Mouse (Mus musculus): Measurements from ENCODE around the gene Mgat2. TPM values are rescaled to one million over a fixed set of nuclear protein-coding genes. Genes with fewer than 3 reads are reported as not detected.

Mgat2 gene
- polyA plus RNA-seq, 1 experiment from 2014 or later = 40.7 TPM

GRCm38 (mm10) chr12:69216587-69216986 is 32.6 kb downstream of the Mgat2 start:
- no peak overlapping the region for H3K4me2 ChIP-seq
- 91% methylated on average over 7 of the region's 7 CpGs for whole genome bisulfite sequencing
- no peak overlapping the region for H3K9ac ChIP-seq (replicated peaks)
- H3K4me1 ChIP-seq = no peaks in the 10 kb centered on the region
- no peaks in the 10 kb centered on the region for H3K27me3 ChIP-seq (replicated peaks)
- no peak overlapping the region for H3K27ac ChIP-seq (replicated peaks)
- H3K36me3 ChIP-seq = no peaks in the 10 kb centered on the region
- no peaks in the 10 kb centered on the region for H3K9me3 ChIP-seq (replicated peaks)
- ATAC-seq (ENCODE audit: low FRiP score) = no peak
- H3K4me3 ChIP-seq (replicated peaks) = no peak overlapping the region

- Histone ChIP-seq H3K27me3 (replicated peaks) (no peaks in the 10 kb centered on the region), H3K9me3 (replicated peaks) (no peaks in the 10 kb centered on the region), H3K4me2 (no peak overlapping the region), H3K27ac (replicated peaks) (no peak overlapping the region), H3K4me1 (no peaks in the 10 kb centered on the region), H3K4me3 (replicated peaks) (no peak overlapping the region), H3K9ac (replicated peaks) (no peak overlapping the region), H3K36me3 (no peaks in the 10 kb centered on the region)
- no peak for ATAC-seq (ENCODE audit: low FRiP score)
- WGBS = 91% methylated on average over 19 of the region's 19 CpGs
Measured at GRCm38 (mm10) chr12:69220613-69221277, 36.8 kb downstream of the Mgat2 start.

GRCm38 (mm10) chr12:69227776-69228466 is 44.0 kb downstream of the Mgat2 start, which contains the start of gene Pole2:
Gene Pole2, minus strand, starts transcription at chr12:69228195.
- 1% methylated on average over 37 of the region's 37 CpGs for WGBS
- no peaks in the 10 kb centered on the region for H3K27me3 ChIP-seq (replicated peaks)
- H3K9me3 ChIP-seq (replicated peaks) = no peaks in the 10 kb centered on the region
- H3K4me1 ChIP-seq = peaks cover 7% of the 10 kb centered on the region; the same call in 1 of the 2 replicates
- H3K9ac ChIP-seq (replicated peaks) = peak within 1 kb of the TSS; percentile 57
- peak within 1 kb of the TSS; percentile 75 for H3K27ac ChIP-seq (replicated peaks)
- H3K4me2 ChIP-seq = peak within 1 kb of the TSS; percentile 62
- peak; percentile 95 for ATAC-seq (ENCODE audit: low FRiP score)
- peak within 1 kb of the TSS; percentile 72 for H3K4me3 ChIP-seq (replicated peaks)
- no peaks in the 10 kb centered on the region for H3K36me3 ChIP-seq

- Histone ChIP-seq H3K4me3 (replicated peaks) (no peak overlapping the region), H3K4me1 (peaks cover 7% of the 10 kb centered on the region; the same call in 1 of the 2 replicates), H3K4me2 (no peak overlapping the region), H3K27me3 (replicated peaks) (no peaks in the 10 kb centered on the region), H3K27ac (replicated peaks) (no peak overlapping the region), H3K36me3 (no peaks in the 10 kb centered on the region), H3K9ac (replicated peaks) (no peak overlapping the region), H3K9me3 (replicated peaks) (no peaks in the 10 kb centered on the region)
- no peak for ATAC-seq (ENCODE audit: low FRiP score)
- whole genome bisulfite sequencing = 68% methylated on average over 2 of the region's 2 CpGs
Measured at GRCm38 (mm10) chr12:69229251-69229650, 45.3 kb downstream of the Mgat2 start.

GRCm38 (mm10) chr12:69235782-69236181 is 51.8 kb downstream of the Mgat2 start:
- no peak overlapping the region for H3K9ac ChIP-seq (replicated peaks)
- no peak for ATAC-seq (ENCODE audit: low FRiP score)
- no peak overlapping the region for H3K4me3 ChIP-seq (replicated peaks)
- H3K4me2 ChIP-seq = no peak overlapping the region
- H3K9me3 ChIP-seq (replicated peaks) = no peaks in the 10 kb centered on the region
- no peaks in the 10 kb centered on the region for H3K27me3 ChIP-seq (replicated peaks)
- no peak overlapping the region for H3K27ac ChIP-seq (replicated peaks)
- no peaks in the 10 kb centered on the region for H3K36me3 ChIP-seq
- WGBS = 92% methylated on average over 6 of the region's 6 CpGs
- H3K4me1 ChIP-seq = peaks cover 4% of the 10 kb centered on the region

Small RNA genes within 50 kb of the gene (microRNA-seq; reads per million reads assigned to microRNA genes)
- gene Gm47287 (not detected), gene Gm47295 (not detected)

Other genes starting within 250 kb of the Mgat2 start
- 1,119 and 1,180 TPM in 2 replicates for gene Rps29, start 25.0 kb upstream of the Mgat2 start, polyA plus RNA-seq (2015; fragmentation: Nextera tagmentation; extraction: Ambion mirVana)
- 4.1 and 7.0 TPM in 2 replicates for gene Lrr1, start 15.3 kb upstream of the Mgat2 start, polyA plus RNA-seq (2015; fragmentation: Nextera tagmentation; extraction: Ambion mirVana)
- 405 and 435 TPM in 2 replicates for gene Rpl36al, start 74 bp upstream of the Mgat2 start, polyA plus RNA-seq (2015; fragmentation: Nextera tagmentation; extraction: Ambion mirVana)
- gene Gm49383, start 12.9 kb downstream of the Mgat2 start, polyA plus RNA-seq (2015; fragmentation: Nextera tagmentation; extraction: Ambion mirVana) = 9.4 and 18.8 TPM in 2 replicates
- gene Dnaaf2, start 14.3 kb downstream of the Mgat2 start, polyA plus RNA-seq (2015; fragmentation: Nextera tagmentation; extraction: Ambion mirVana) = 7.7 and 8.4 TPM in 2 replicates
- 9.5 and 13.7 TPM in 2 replicates for gene Gm49384, start 20.1 kb downstream of the Mgat2 start, polyA plus RNA-seq (2015; fragmentation: Nextera tagmentation; extraction: Ambion mirVana)
- gene Pole2, start 44.0 kb downstream of the Mgat2 start, polyA plus RNA-seq (2015; fragmentation: Nextera tagmentation; extraction: Ambion mirVana) = 4.4 and 9.6 TPM in 2 replicates
- 14.9 and 17.7 TPM in 2 replicates for gene Klhdc1, start 57.0 kb downstream of the Mgat2 start, polyA plus RNA-seq (2015; fragmentation: Nextera tagmentation; extraction: Ambion mirVana)
- gene Klhdc2, start 112.5 kb downstream of the Mgat2 start, polyA plus RNA-seq (2015; fragmentation: Nextera tagmentation; extraction: Ambion mirVana) = 231 and 265 TPM in 2 replicates
- gene Nemf, start 173.0 kb downstream of the Mgat2 start, polyA plus RNA-seq (2015; fragmentation: Nextera tagmentation; extraction: Ambion mirVana) = 89.8 and 91.1 TPM in 2 replicates
- 28.3 and 33.5 TPM in 2 replicates for gene Arf6, start 188.0 kb downstream of the Mgat2 start, polyA plus RNA-seq (2015; fragmentation: Nextera tagmentation; extraction: Ambion mirVana)
- 0.82 and 0.87 TPM in 2 replicates for gene Gm9887, start 188.3 kb downstream of the Mgat2 start, polyA plus RNA-seq (2015; fragmentation: Nextera tagmentation; extraction: Ambion mirVana)